Mouse (Mus musculus) limb, embryonic 14.5 days (tissue): ENCODE measurements at regions not wholly inside any gene's neighbourhood (a gene's known extent, or its start where the extent isn't known, plus 50 kb on each side); places are given as distances from the start of the nearest gene placed in this dataset.
A peak's percentile ranks its signal among the peaks of the same experiment; 100 is the strongest.

Experiments used
- ATAC-seq: fragments of 200-750 bp; cut with Nextera tagmentation; 2 replicates; pipeline ENCODE4 v1.8.0; 2017; ENCODE audit warnings: low read depth, moderate number of reproducible peaks, moderate TSS enrichment; ENCODE audit not compliant: low FRiP score
- DNase-seq: peaks from one replicate; pipeline ENCODE4 v3.0.0-alpha.2; 2015; ENCODE audit warnings: low spot score
- H3K27ac ChIP-seq: fragments of 300-500 bp; sonication (generic); replicated peaks from 2 replicates; pipeline ENCODE4 v1.5.1; 2014; ENCODE audit warnings: low read depth, mild to moderate bottlenecking, low read length, moderate library complexity, mixed read lengths
- H3K27me3 ChIP-seq: fragments of 300-500 bp; sonication (generic); 2 replicates; pipeline ENCODE4 v1.6.1; 2014; ENCODE audit warnings: low read length, mixed read lengths; ENCODE audit not compliant: control insufficient read depth, insufficient read depth
- H3K36me3 ChIP-seq: fragments of 300-500 bp; sonication (generic); 2 replicates; pipeline ENCODE4 v1.6.1; 2014; ENCODE audit warnings: mild to moderate bottlenecking, low read length, moderate library complexity, mixed read lengths; ENCODE audit not compliant: control insufficient read depth, insufficient read depth
- H3K4me1 ChIP-seq: fragments of 300-500 bp; sonication (generic); 2 replicates; pipeline ENCODE4 v1.6.1; 2014; ENCODE audit warnings: antibody characterized with exemption, low read length, mixed read lengths; ENCODE audit not compliant: control insufficient read depth, insufficient read depth
- H3K4me2 ChIP-seq: fragments of 300-500 bp; sonication (generic); replicated peaks from 2 replicates; pipeline ENCODE4 v1.6.1; 2014; ENCODE audit warnings: low read depth, mild to moderate bottlenecking, low read length, moderate library complexity; ENCODE audit not compliant: severe bottlenecking
- H3K4me3 ChIP-seq: fragments of 300-500 bp; sonication (generic); replicated peaks from 2 replicates; pipeline ENCODE4 v1.5.1; 2014; ENCODE audit warnings: low read length
- H3K9ac ChIP-seq: fragments of 300-500 bp; sonication (generic); 2 replicates; pipeline ENCODE4 v1.6.1; 2014; ENCODE audit warnings: mild to moderate bottlenecking, low read depth, low read length, moderate library complexity; ENCODE audit not compliant: severe bottlenecking
- H3K9me3 ChIP-seq: fragments of 300-500 bp; sonication (generic); 2 replicates; pipeline ENCODE4 v1.6.1; 2016; ENCODE audit warnings: low read length; ENCODE audit not compliant: control insufficient read depth
- POLR2A ChIP-seq: fragments of 200-500 bp; IDR thresholded peaks from 2 replicates; pipeline ENCODE4 v1.8.0; 2012; ENCODE audit warnings: inconsistent platforms, mild to moderate bottlenecking, moderate library complexity, borderline replicate concordance; ENCODE audit not compliant: insufficient read depth, insufficient read length; ENCODE audit errors: extremely low read depth
- WGBS: fragments of 180-500 bp; shearing (Covaris S2); extraction: QIAGEN DNeasy Blood & Tissue Kit; methylation state at CpG from one replicate; pipeline ENCODE4 v1.1.7; 2014; 5-methylcytosine and 5-hydroxymethylcytosine counted together

- peak; percentile 38 for DNase-seq
- H3K4me2 ChIP-seq: peak overlapping the region; percentile 97
- under 1% methylated on average over 31 of the region's 58 CpGs for WGBS
- peak overlapping the region; percentile 76 for H3K4me3 ChIP-seq
- TF ChIP-seq POLR2A: 0 out of 2 replicates have a peak, but pooled peaks have one; percentile 46
- no peaks in the 10 kb centered on the region for H3K36me3 ChIP-seq
- peak; percentile 34 for ATAC-seq
- H3K4me1 ChIP-seq: peaks cover 24% of the 10 kb centered on the region
- no peaks in the 10 kb centered on the region for H3K9me3 ChIP-seq
- H3K27me3 ChIP-seq: no peaks in the 10 kb centered on the region
- H3K27ac ChIP-seq: peak overlapping the region; percentile 95
- H3K9ac ChIP-seq: peak overlapping the region; percentile 91
Observed at GRCm38 (mm10) chr13:54302351-54303070, 68.6 kb upstream of the Cplx2 start.

- under 1% methylated on average over 45 of the region's 54 CpGs for WGBS
- Histone ChIP-seq H3K4me2 (peak overlapping the region; percentile 97), H3K9me3 (no peaks in the 10 kb centered on the region), H3K27me3 (no peaks in the 10 kb centered on the region), H3K9ac (peak overlapping the region; percentile 91), H3K36me3 (no peaks in the 10 kb centered on the region), H3K4me1 (peaks cover 24% of the 10 kb centered on the region), H3K4me3 (peak overlapping the region; percentile 76), H3K27ac (peak overlapping the region; percentile 95)
- ATAC-seq (peak; percentile 85), DNase-seq (peak; percentile 93)
- TF ChIP-seq POLR2A: peak; percentile 29; the same call in 1 of the 2 replicates
Observed at GRCm38 (mm10) chr13:54303071-54303924, 67.9 kb upstream of the Cplx2 start.

GRCm38 (mm10) chr13:54304251-54304650 lies 66.9 kb upstream of the Cplx2 start:
- TF ChIP-seq POLR2A: no peak
- DNase-seq (no peak), ATAC-seq (no peak)
- peak overlapping the region; percentile 97; the same call in 1 of the 2 replicates for H3K4me2 ChIP-seq
- 50% methylated on average over 5 of the region's 5 CpGs for WGBS
- peaks cover 24% of the 10 kb centered on the region for H3K4me1 ChIP-seq
- H3K27ac ChIP-seq: no peak overlapping the region
- no peaks in the 10 kb centered on the region for H3K27me3 ChIP-seq
- no peak overlapping the region for H3K4me3 ChIP-seq
- H3K36me3 ChIP-seq: no peaks in the 10 kb centered on the region
- no peaks in the 10 kb centered on the region for H3K9me3 ChIP-seq
- no peak overlapping the region for H3K9ac ChIP-seq

GRCm38 (mm10) chr13:54308591-54308990 lies 62.6 kb upstream of the Cplx2 start:
- no peaks in the 10 kb centered on the region for H3K36me3 ChIP-seq
- no peaks in the 10 kb centered on the region for H3K9me3 ChIP-seq
- no peaks in the 10 kb centered on the region for H3K27me3 ChIP-seq
- WGBS: 25% methylated on average over 2 of the region's 2 CpGs
- H3K4me2 ChIP-seq: no peak overlapping the region
- H3K9ac ChIP-seq: no peak overlapping the region
- no peak for TF ChIP-seq POLR2A
- no peak for ATAC-seq
- peaks cover 14% of the 10 kb centered on the region for H3K4me1 ChIP-seq
- no peak overlapping the region for H3K4me3 ChIP-seq
- no peak overlapping the region for H3K27ac ChIP-seq
- DNase-seq: no peak

GRCm38 (mm10) chr13:54309354-54309753 lies 61.8 kb upstream of the Cplx2 start:
- ATAC-seq (no peak), DNase-seq (peak; percentile 4)
- no peak overlapping the region for H3K4me2 ChIP-seq
- H3K4me1 ChIP-seq: peaks cover 9% of the 10 kb centered on the region
- H3K27ac ChIP-seq: no peak overlapping the region
- no peaks in the 10 kb centered on the region; the same call in 1 of the 2 replicates for H3K36me3 ChIP-seq
- no peaks in the 10 kb centered on the region for H3K9me3 ChIP-seq
- WGBS: 37% methylated on average over 5 of the region's 5 CpGs
- H3K27me3 ChIP-seq: no peaks in the 10 kb centered on the region
- H3K9ac ChIP-seq: no peak overlapping the region
- no peak for TF ChIP-seq POLR2A
- no peak overlapping the region for H3K4me3 ChIP-seq
